Mouse (Mus musculus): ENCODE measurements at regions not wholly inside any gene's neighbourhood (a gene's known extent, or its start where the extent isn't known, plus 50 kb on each side); places are given as distances from the start of the nearest gene placed in this dataset.

DNA sequence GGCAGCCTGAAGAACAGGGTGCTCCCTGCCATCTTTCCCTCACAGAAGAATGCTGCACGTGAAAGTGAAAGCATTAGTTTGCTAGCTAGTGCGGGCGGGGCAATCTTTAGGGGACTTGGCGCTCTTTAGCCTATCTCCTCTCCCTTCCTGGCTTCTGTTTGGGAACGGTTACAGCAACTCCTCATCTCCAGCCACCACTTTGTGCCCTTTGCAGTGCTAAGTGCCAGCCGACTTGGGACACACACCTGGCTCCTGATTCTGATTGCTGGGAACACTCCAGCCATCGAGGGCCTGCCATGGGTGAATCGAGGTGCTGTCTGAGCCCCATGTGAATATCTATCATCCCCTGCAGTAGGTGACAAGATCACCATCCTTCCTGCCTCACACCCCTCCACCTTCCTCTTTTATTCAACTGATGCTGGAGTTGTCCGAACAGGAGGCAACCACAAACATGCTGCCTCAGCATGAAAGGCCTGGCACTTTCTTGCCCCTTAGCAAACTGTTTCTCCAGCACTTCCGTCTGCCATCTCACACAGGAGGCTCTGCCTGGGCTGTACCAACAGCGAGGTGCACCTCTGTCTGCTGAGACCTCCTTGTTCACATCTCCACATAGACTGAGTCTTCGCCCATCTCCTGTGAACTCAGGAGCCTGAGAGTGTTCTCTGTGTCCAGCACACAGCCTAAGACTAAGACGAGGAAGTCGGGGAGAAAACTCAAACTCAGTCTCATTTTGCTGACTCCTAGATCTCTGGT, 66.2 kb upstream of the Glrp1 start:
- CTCF ChIA-PET = interaction anchor here (0.9 kb wide), 1 partner anchor 129 kb away, joined by 3 read pairs; no protein-coding TSS in a partner anchor

DNA sequence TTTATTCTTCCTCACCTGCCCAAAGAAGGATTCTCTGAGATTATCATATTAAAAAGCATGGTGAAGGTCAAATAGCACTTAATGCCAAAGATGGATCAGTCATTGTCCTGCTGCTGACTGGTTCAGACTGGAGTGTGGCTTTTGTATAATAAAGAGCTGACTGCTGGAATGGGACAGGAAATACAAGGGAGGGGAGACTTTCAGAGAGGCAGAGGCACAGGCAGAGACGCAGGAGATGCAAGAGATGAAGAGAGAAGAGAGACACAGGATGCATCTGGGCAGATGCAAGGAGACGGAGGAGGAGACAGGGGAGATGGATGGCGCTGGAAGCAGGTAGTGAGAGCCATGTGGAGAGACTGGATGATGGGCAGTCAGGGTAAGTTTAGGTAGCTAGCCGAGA, 65.4 kb upstream of the Glrp1 start:
- CTCF ChIA-PET = no interaction called here

DNA sequence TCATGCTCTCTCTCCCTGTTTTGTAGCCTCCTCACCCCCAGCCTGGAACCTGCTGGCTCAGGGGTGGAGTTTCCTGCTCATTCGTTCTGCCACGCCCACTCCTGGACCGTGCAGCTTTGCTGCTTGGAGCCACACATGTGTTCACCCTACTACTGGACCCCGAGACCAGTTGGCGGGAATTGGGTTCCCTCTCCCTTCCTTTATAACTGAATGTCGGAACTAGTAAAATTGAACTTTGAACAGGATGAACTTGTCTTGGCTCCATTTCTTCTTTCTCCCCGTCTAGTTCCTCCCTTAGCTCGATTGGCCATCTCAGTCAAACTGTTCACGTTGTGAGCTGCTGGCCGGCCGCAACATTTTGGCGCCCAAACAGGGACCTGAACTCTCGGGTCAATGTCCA, 62.3 kb upstream of the Glrp1 start:
- CTCF ChIA-PET = interaction anchor here (0.7 kb wide), 1 partner anchor 14 kb away, joined by 21 read pairs; no protein-coding TSS in a partner anchor

DNA sequence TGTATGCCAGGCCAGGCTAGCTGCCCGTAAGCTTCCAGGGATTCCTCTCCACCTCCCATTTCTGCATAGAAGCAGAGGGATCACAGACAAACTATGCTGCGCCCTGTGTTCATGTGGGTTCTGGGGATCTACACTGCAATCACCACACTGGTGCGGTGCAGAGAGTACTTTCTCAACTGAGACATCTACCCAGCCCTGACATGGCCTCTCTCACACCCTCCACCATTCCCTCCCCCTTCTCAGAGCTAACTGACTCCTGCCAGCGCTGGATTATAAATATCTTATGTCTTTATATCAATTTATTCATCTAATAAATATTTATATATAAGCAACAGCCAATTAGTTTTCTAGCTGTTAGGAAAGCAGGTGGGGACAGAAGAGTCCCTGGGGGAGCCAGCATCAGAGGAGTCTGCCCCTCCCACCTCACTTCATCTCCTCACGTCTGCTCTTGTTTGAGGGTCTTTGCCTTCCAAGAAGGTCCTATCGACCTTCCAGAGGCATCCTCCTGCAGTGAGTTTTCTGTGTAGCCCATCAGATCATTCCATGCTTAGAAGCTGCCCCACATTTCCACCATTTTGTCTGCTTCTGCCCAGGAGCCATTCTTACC, 58.7 kb upstream of the Glrp1 start:
- CTCF ChIA-PET = no interaction called here

DNA sequence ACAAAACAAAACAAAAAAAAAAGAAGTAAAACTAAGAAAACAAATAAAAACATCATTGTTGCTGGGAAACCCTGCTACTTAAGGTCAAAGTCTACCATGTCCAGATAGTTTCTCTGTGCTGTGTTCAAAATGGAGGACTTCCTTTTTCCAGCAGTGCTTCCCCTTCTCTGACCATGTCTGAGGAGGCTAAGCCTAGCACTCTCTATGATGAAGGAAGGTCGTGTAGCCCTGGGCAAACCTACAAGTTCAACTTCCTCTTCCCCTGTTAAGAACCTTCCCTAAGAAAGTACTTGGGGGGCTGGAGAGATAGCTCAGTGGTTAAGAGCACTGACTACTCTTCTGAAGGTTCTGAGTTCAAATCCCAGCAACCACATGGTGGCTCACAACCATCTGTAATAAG, 57.3 kb upstream of the Glrp1 start:
- CTCF ChIA-PET = interaction anchor here (0.7 kb wide), 3 partner anchors 29 to 88 kb away, joined by 3 to 4 read pairs (median 3); no protein-coding TSS in a partner anchor

DNA sequence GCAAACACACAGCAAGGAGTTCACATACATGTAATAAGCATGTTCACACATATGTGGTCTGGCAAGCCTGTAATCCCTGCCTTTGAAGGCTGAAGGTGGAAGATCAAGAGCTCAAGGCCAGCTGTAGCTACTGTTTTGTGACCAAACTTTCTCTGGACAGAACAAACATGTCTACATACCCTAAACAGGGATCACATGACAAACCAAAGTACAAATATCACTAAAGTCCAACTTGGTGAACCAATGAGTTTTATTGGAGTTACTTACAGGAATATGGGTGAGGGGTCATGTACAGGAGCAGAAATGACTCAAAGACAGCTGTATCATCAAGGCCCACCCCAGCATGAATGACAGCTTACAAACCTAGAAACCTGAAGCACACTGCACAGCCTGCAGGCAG, 56.6 kb upstream of the Glrp1 start:
- CTCF ChIA-PET = interaction anchor here (0.7 kb wide), 3 partner anchors 28 to 89 kb away, joined by 3 to 4 read pairs (median 3); no protein-coding TSS in a partner anchor

DNA sequence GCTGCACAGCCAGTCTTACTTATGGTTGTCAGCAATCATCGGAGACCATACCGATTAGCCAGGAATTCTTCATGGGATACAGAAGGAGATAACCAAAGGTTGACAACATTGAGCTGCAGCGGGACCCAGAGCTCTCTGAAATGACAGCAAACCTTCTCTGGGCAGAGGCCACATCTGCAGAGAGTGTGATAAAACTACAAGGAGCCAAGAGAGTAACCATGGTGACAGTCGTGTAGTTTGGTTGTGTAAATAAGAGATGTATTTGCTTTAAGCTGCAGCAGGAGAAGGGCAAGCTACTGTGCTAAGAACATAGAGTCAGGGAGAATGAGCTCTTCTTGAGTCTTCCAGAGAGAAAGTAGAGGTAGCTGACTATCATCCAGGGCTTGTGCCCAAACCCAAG, 55.0 kb upstream of the Glrp1 start:
- CTCF ChIA-PET = interaction anchor here (0.6 to 1.1 kb wide), 2 partner anchors 76 to 137 kb away, joined by 3 to 4 read pairs; partner anchors contain the start of gene Arl4c

DNA sequence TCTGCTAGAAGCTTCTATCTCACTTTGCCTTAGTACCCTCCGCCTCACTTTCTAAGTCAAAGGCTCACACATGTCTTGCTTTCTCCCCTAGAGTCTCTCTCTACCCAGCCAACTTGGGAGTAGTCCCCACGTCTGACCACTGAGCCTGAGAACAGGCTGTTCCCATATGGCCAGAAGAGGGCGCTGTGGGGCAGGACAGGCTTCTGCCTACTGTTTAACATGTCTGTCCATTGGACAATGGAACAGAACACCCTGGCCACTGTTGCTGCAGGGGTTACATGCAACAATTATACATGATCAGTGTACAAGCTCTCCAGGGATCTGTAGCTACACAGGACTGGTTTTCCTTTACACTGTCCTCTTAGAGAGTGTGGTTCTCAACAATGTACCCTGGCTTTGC, 52.5 kb upstream of the Glrp1 start:
- CTCF ChIA-PET = interaction anchor here (0.6 to 1.1 kb wide), 3 partner anchors 142 to 291 kb away, joined by 3 to 11 read pairs (median 4); no protein-coding TSS in a partner anchor

DNA sequence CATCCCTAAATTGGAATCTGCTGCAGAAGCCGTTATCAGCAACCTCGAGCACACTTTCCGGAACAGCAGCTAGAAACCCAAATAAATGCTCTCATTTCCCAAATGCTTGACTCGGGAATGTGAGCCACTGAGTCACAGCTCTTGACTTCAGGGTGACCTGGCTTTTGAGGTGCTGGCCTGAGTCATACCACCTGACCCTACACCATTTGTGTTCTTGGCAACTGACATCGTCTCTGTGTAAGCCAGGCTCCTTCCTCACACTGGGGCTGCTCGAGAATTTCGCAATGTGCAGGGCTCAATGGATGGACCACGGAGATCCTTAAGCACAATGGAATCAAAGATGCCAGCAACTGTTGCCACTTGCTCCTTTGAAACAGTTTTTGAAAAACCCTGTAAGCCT, 50.9 kb upstream of the Glrp1 start:
- CTCF ChIA-PET = interaction anchor here (1.1 kb wide), 1 partner anchor 138 kb away, joined by 3 read pairs; no protein-coding TSS in a partner anchor

All from spleen, embryonic (tissue).